Mouse (Mus musculus): ENCODE measurements around the gene Lmcd1.

The Lmcd1 gene

DNA sequence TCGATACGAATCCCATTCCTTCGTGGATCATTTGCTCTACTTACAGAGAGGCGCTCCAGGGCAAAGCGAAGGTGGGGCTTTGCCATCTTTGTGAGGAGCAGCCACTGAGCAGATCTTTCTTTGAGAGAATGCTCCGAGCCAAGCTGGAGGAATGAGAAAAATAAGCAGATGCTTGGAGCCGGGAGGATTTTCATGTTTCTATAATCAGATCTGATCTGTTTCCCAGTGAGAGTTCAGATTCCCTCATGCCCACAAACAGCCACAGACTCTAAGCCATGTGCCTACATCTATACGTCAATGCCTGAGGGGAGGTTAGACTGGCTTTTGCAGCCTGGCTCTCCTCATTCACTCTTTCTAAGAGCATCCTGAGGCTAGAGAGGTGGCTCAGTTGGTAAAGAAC lies 87.1 kb downstream of the Lmcd1 start:
- no peak for DNase-seq (ENCODE audit: low read depth)

DNA sequence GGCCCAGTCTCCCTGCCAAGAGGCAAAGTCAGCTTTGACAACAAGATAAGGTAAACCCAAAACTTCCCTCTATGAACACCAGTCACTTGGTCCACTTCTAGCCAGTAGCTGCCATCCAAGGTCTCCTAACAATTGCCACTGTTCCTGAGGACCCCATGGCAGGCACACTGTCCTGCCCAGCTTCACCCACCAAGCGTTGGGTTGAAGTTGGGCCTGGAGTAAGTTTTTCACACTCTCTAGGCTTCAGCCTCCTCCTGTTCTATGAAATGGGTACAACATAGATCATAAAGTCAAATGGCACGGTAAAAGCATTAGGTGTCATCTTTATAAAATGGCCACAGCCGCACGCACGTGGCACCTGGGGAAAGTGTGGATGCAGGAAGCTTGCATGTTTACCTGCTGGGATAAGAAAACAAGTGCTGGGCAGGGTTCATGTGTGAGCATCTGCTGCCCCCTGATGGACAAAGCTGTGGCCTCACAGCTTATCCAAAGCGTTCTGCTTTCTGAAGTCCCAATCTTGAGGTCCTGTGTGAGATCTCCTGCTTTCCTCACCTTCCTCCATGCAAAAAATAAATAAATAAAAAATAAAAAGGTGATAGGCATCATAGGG lies 88.9 kb downstream of the Lmcd1 start:
- no peak for DNase-seq (ENCODE audit: low read depth)

DNA sequence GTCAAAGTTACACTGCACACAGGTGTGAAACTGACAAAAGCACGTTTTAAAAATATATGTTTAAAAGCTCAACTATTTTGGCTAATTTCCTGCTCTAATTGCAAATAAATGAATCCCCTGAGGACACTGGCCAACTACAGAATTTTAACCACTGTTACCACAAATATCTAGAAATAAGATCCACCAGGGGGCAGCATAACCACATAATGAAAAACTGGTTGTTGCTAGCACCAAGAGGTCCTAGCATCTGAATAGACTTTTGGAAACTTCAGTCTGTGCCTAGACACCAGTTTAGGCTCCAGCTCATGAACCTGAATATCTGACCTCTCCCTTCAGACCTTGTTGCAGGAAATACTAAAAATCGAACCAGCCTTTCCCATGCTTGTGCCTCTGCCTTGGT lies 91.0 kb downstream of the Lmcd1 start:
- DNase-seq (ENCODE audit: low read depth), result no peak

DNA sequence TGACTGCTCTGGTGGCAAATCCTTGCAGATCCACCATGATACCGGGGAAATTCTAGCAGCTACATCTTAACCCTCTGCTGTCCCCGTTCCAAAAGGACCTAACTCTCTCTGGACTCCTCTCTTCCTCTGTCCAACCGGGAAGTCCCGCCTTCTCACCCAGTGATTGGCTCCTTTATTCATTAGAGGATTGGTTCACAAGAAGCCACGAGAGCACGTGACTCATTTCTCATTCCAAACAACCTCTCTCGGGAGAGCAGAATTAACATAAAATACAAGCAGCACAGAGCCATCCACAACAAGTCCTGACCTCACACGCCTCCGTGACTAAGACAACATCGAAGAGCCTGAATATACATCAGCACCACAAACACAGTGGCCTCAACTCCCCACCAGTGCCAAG lies 91.7 kb downstream of the Lmcd1 start:
- no peak for DNase-seq (ENCODE audit: low read depth)

DNA sequence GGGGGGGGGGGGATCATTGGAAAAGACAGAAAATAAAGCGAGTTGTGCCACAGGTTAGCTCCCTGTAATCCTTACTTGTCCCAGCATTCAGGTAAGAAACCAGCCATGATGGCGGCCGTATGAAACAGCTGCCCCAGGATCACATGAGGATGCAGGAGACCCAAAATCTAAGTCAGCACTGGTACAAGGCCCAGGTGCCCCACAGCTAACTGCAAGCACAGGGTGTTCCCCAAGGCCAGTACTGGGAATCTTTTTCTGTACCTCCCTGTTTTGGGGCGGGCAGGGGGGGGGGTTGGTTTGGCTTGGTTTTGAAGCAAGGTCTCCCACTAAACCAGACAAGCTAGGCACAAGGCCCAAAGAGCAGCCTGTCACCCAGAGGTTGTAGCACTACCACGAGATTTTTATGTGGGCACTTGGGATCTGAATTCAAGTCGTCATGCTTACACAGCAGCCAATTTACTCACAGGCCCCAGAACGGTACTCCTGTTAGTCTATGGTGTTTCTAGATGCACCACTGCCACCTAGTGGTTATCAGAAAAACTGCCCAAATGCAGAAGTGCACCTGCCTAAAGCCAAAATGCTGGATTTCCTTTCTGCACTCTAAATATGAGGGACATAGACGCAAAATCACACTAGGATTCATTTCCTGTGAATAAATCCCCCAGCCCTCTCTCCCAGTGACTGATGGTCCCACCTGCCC lies 100.5 kb downstream of the Lmcd1 start:
- DNase-seq (ENCODE audit: low read depth), result peak; percentile 30

DNA sequence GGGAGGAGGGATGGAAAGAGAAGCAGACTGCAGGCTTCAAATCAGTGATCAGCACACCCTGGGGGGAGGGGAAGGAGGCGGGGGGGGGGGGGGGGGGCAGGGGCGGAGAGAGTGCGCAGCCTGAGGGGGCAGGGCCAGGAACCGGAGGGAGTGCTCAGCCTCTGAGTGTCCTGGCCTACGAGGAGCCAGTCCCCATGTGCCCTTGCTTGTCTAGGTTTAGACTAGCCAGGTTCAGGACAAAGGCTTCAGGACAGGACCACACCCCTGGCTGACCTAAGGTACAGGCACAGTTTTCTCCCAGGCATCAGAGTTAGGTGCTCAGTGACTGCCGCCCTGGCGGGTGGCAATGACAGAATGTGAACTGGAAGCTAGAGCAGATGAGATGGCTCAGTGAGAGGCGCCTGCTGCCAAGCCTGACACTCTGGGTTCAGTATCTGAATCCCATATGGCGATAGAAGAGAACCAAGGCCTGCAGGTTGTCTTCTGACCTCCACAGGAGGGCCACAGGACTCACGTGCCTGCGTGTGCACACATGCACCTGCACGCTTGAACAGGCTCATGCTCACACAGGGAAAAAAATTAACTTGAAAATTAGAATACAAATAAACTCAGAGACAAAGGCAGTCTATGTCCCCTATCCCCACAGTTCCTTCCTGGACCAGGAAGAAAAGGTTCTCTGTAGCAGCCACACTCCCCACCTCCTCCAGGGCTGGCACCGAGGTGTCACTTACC lies 102.3 kb downstream of the Lmcd1 start:
- no peak for DNase-seq (ENCODE audit: low read depth)

DNA sequence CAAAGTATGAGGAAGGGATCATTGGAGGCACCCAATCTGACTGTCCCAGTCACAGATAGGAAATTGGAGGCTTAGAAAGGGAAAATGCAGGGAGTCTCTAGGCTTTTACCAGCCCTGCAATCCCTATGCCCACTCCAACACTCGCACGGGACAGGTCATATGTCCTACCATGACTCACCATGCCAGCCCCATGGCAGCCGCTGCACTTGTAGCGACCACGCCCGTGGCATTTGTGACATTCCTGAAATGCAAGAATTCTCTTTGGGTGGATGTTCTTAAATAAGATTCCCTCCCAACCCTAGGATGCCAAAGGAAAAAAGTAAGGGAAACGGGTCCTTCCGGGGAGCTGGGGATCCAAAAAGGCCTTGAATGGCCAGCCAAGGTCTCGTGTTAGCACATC lies 105.5 kb downstream of the Lmcd1 start:
- no peak for DNase-seq (ENCODE audit: low read depth)
